Mouse (Mus musculus) limb, embryonic 12.5 days (tissue): ENCODE results near the gene Gm4858. TPM values are rescaled to one million over a fixed set of nuclear protein-coding genes. Genes with fewer than 3 reads are reported as not detected.

Experiments
- ATAC-seq: fragments of 200-750 bp; cut with Nextera tagmentation; 2 replicates; pipeline ENCODE4 v1.8.0; 2017; ENCODE audit warnings: low read depth, moderate TSS enrichment; ENCODE audit not compliant: insufficient number of reproducible peaks, insufficient read depth, low FRiP score, low TSS enrichment
- H3K27ac ChIP-seq: fragments of 300-500 bp; sonication (generic); 2 replicates; pipeline ENCODE4 v1.5.1; 2016; ENCODE audit warnings: mild to moderate bottlenecking, moderate library complexity
- H3K27me3 ChIP-seq: fragments of 300-500 bp; sonication (generic); 2 replicates; pipeline ENCODE4 v1.6.1; 2016; ENCODE audit warnings: mild to moderate bottlenecking, moderate library complexity
- H3K36me3 ChIP-seq: fragments of 300-500 bp; sonication (generic); 2 replicates; pipeline ENCODE4 v1.6.1; 2016; ENCODE audit warnings: mild to moderate bottlenecking, moderate library complexity
- H3K4me1 ChIP-seq: fragments of 300-500 bp; sonication (generic); replicated peaks from 2 replicates; pipeline ENCODE4 v1.6.1; 2016
- H3K4me2 ChIP-seq: fragments of 300-500 bp; sonication (generic); 2 replicates; pipeline ENCODE4 v1.6.1; 2016; ENCODE audit warnings: mild to moderate bottlenecking, moderate library complexity
- H3K4me3 ChIP-seq: fragments of 300-500 bp; sonication (generic); replicated peaks from 2 replicates; pipeline ENCODE4 v1.5.1; 2016; ENCODE audit warnings: mild to moderate bottlenecking
- H3K9ac ChIP-seq: fragments of 300-500 bp; sonication (generic); replicated peaks from 2 replicates; pipeline ENCODE4 v1.6.1; 2016; ENCODE audit warnings: mild to moderate bottlenecking, moderate library complexity
- H3K9me3 ChIP-seq: fragments of 300-500 bp; sonication (generic); 2 replicates; pipeline ENCODE4 v1.6.1; 2016; ENCODE audit warnings: mild to moderate bottlenecking, moderate library complexity
- WGBS: fragments of 180-500 bp; shearing (Covaris S2); methylation state at CpG from one replicate; pipeline ENCODE4 v1.1.7; 2016; 5-methylcytosine and 5-hydroxymethylcytosine counted together
- polyA plus RNA-seq: library from polyadenylated mRNA; unstranded; fragments of >200 nt; fragmentation: Nextera tagmentation; extraction: Ambion mirVana; gene quantifications from 2 replicates; pipeline ENCODE4 v1.2.1, GENCODE M21; 2016

Gene Gm4858
- polyA plus RNA-seq, 1 experiment from 2014 or later = not detected

GRCm38 (mm10) chr3:93111668-93112067 lies 43.0 kb downstream of the Gm4858 start:
- no peak overlapping the region for H3K27ac ChIP-seq
- no peak overlapping the region for H3K4me2 ChIP-seq
- no peak overlapping the region for H3K9ac ChIP-seq
- H3K4me1 ChIP-seq = no peaks in the 10 kb centered on the region
- H3K4me3 ChIP-seq = no peak overlapping the region
- no peaks in the 10 kb centered on the region for H3K27me3 ChIP-seq
- no peaks in the 10 kb centered on the region for H3K36me3 ChIP-seq
- WGBS = 35% methylated on average over 5 of the region's 5 CpGs
- ATAC-seq = no peak
- no peaks in the 10 kb centered on the region for H3K9me3 ChIP-seq

- WGBS = 2% methylated on average over 2 of the region's 2 CpGs
- no peaks in the 10 kb centered on the region for H3K9me3 ChIP-seq
Measured at GRCm38 (mm10) chr3:93114481-93114880, 45.9 kb downstream of the Gm4858 start.

DNA sequence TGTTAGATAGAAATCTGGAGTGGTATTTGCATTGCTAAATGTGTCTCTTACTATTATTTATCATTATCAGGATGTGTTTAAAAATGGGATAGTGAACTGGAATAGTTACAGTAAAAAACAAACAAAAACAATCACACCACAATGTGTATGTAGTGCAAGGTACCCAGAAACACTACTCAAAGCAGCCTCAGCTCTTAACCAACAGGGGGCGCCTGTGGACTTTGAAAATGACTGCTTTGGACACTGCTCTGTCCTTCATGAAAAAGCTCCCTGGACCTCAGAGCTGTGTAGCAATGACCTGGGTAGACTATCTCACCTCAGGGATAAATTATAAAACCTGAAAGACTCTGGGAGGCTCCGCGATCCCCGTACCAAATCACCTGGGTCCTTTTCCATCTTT lies 50.5 kb downstream of the Gm4858 start:
- H3K27me3 ChIP-seq = no peaks in the 10 kb centered on the region
- H3K4me2 ChIP-seq = no peak overlapping the region
- H3K36me3 ChIP-seq = no peaks in the 10 kb centered on the region
- ATAC-seq = no peak
- no peaks in the 10 kb centered on the region for H3K9me3 ChIP-seq
- H3K4me1 ChIP-seq = no peaks in the 10 kb centered on the region
- 47% methylated on average over 4 of the region's 4 CpGs for WGBS
- no peak overlapping the region for H3K9ac ChIP-seq
- no peak overlapping the region for H3K4me3 ChIP-seq
- no peak overlapping the region for H3K27ac ChIP-seq

More at GRCm38 (mm10) chr3:93114481-93114880, 45.9 kb downstream of the Gm4858 start:
- no peak for ATAC-seq
- H3K4me3 ChIP-seq = no peak overlapping the region
- no peak overlapping the region for H3K9ac ChIP-seq
- no peaks in the 10 kb centered on the region for H3K36me3 ChIP-seq
- no peaks in the 10 kb centered on the region for H3K4me1 ChIP-seq
- no peak overlapping the region for H3K27ac ChIP-seq
- no peaks in the 10 kb centered on the region for H3K27me3 ChIP-seq
- no peak overlapping the region for H3K4me2 ChIP-seq

Other genes starting within 250 kb of the Gm4858 start
- not detected in 2 replicates for gene Kprp, start 241.6 kb upstream of the Gm4858 start, polyA plus RNA-seq
- not detected in 2 replicates for gene Lce1l, start 217.5 kb upstream of the Gm4858 start, polyA plus RNA-seq
- gene 2310050C09Rik, start 198.6 kb upstream of the Gm4858 start, polyA plus RNA-seq = not detected in 2 replicates
- gene Lce3a, start 142.6 kb upstream of the Gm4858 start, polyA plus RNA-seq = not detected in 2 replicates
- gene Lce3b, start 135.8 kb upstream of the Gm4858 start, polyA plus RNA-seq = not detected in 2 replicates
- gene Lce3c, start 124.3 kb upstream of the Gm4858 start, polyA plus RNA-seq = not detected in 2 replicates
- not detected in 2 replicates for gene Lce3d, start 111.4 kb upstream of the Gm4858 start, polyA plus RNA-seq
- not detected in 2 replicates for gene Lce3e, start 101.8 kb upstream of the Gm4858 start, polyA plus RNA-seq
- gene Lce3f, start 76.6 kb upstream of the Gm4858 start, polyA plus RNA-seq = not detected in 2 replicates
- gene Crct1, start 53.1 kb upstream of the Gm4858 start, polyA plus RNA-seq = not detected in 2 replicates
- gene Lce1m, start 49.8 kb upstream of the Gm4858 start, polyA plus RNA-seq = not detected in 2 replicates
- gene Crnn, start 76.0 kb downstream of the Gm4858 start, polyA plus RNA-seq = not detected in 2 replicates
- gene Flg2, start 128.5 kb downstream of the Gm4858 start, polyA plus RNA-seq = not detected in 2 replicates
- not detected in 2 replicates for gene Flg, start 204.7 kb downstream of the Gm4858 start, polyA plus RNA-seq